Mouse (Mus musculus) mouse embryonic stem cell (cell line): Measurements from ENCODE around the gene Hsdl2.

ENCODE experiments used
- in situ Hi-C, 2 experiments: fragments of 300-500 bp; cut with MboI; formaldehyde crosslinking; loops; 1 replicate in 1 of 2; 3 replicates in 1 of 2; pipeline ENCODE4 v1.14.3; 2019 to 2020; ENCODE audit warnings: low sequenced_read_pairs in 2 of 2, low pct_unique_long_range_greater_than_20kb in 1 of 2, mixed read lengths in 1 of 2; ENCODE audit not compliant: unreplicated experiment in 1 of 2

Gene Hsdl2

GRCm38 (mm10) chr4:59646020-59646696, 64.8 kb downstream of the Hsdl2 start:
- in situ Hi-C loops, result no loop called here

DNA sequence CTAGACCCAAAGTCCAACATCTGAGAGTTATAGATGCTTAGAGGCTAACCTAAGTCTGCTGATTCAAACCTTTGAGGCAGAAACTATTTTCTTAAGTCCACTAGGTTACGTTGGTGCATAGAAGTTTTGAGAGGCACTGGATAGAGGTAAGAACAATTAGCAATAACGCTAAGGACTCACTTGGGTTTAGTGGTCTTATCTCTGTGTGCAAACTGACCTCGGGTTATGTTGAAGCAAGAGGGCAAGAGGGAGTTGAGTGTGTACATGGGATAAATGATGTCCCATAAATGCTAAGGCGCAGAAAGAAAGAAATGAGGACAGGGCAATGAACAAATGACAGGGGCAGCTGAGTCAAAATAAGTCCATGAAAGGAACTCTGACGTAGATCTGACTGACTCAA, 67.8 kb downstream of the Hsdl2 start:
- in situ Hi-C loops, result no loop called here

GRCm38 (mm10) chr4:59652166-59652681, 70.9 kb downstream of the Hsdl2 start:
- in situ Hi-C loops, result no loop called here

DNA sequence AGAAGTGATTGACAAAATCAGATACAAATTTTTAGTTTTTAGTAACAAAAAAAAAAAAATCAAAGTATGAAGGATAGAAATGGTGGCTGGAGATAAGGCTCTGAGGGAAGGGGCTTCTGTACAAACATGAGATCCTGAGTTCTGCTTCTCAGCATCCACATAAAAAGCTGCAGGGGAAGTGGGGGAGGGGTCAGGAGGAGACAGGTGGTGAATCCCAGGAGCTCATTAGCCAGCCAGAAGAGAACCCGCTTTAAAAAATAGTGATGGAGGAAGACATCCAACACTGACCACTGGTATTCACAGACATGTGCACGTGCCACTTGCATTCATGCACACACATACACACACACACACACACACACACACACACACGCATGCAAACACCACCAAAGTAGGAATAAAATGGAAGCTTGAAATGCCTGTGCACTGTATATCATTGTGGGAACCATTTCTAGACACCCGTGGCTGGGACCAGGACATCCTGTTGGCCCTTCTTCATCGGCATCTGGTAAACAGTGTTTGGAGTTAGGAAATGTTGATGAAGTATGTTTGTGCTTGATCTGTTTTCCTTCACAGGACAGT, 74.8 kb downstream of the Hsdl2 start:
- in situ Hi-C loops, result no loop called here

- in situ Hi-C loops, result no loop called here
Measured at GRCm38 (mm10) chr4:59662163-59662562, 80.8 kb downstream of the Hsdl2 start.

GRCm38 (mm10) chr4:59663451-59663850, 82.1 kb downstream of the Hsdl2 start:
- in situ Hi-C loops, result no loop called here

- in situ Hi-C loops, result no loop called here
Measured at GRCm38 (mm10) chr4:59666550-59667317, 85.4 kb downstream of the Hsdl2 start.

DNA sequence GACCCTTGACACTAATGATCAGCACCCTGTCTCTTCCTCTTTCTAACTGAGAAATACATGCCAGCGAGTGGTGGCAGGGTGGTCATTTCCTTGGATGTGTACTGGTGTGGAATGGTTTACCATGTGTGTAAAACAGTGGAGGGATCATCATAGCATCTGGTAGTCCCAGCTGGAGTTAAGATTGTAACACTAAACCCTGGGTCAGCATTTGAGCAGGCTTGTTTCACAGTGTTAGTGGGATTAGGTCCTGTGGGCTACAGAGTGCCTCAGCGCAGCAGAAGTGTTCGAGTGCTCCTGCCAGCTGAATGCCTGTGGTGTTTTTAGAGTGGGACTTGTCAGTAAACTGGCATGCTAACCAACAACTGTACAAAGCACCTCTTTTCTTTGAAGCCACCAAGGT, 86.7 kb downstream of the Hsdl2 start:
- in situ Hi-C loops, result no loop called here
